Mouse (Mus musculus) layer of hippocampus, postnatal 10 days (tissue): ENCODE measurements at regions not wholly inside any gene's neighbourhood (a gene's known extent, or its start where the extent isn't known, plus 50 kb on each side); places are given as distances from the start of the nearest gene placed in this dataset.

ENCODE experiments used
- DNase-seq, 2 experiments: peaks; one replicate each; pipeline ENCODE4 v3.0.0; 2021; ENCODE audit warnings: low spot score in 2 of 2

DNA sequence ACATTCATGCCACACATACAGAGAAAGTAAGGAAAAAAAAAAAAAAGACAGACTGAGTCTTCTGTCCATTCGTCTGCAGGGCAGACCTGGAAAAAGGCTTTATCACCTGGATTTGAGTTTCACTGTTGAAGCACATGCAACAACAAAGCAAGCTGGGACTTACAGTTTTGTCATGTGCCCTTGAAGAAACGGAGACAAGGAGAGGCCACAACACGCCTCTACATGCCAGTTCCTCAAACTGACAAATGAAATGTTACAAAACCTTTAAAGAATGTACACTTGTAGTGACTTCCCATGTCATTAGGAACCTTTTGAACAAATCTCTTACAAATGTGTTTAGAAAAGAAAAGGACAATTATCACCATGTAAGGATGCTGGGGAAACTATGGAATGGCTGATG lies 53.6 kb upstream of the Tmpo start:
- DNase-seq = no peak
